Mouse (Mus musculus) telencephalon, adult 2 months (tissue): ENCODE data around the gene Aox4.

Experiments
- DNase-seq: peaks from one replicate; pipeline ENCODE4 v3.0.0-alpha.2; 2011; ENCODE audit warnings: low read depth, low spot score

Gene Aox4

DNA sequence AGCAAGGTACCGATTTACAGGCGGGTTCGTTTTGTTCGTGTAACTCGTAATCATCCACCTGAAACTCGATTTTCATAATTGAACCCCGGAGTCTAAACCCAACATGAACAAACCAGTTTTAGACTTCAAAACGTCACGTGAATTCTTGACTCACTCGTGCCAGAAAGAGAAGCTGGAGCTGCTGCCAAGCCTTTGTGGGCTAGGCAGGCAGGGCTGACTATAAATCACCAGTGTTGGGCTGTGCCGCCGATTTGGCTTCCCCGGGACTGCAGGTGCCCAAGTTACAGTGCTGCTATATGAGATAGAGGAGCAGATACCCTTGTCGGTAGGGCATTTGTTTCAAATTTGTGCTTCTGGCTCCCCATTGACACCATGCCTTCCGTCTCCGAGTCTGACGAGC lies at the start of gene Aox4:
Gene Aox4 (plus strand): TSS at position 195 of the 400 bp plus-strand sequence.
- peak; percentile 52 for DNase-seq

DNA sequence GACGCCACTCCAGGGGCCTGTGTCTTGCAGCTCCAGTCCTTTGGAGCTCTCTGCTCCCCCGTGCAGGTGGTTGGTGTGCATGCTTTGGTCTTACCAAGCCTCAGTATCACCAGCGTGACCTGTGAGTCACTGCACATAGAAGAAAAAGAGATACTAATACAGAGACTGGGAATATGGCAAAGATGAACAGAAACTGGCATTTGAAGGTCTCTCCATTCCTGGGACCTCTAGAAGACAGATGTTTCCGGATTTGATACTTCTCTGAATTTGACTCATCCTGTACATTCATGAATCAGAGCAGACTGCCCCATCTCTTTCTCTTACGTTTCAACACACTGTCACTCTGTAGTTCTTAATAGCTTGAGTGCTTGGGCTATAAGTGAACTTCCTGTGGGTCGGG lies 40.3 kb upstream of the Aox4 start:
- no peak for DNase-seq

DNA sequence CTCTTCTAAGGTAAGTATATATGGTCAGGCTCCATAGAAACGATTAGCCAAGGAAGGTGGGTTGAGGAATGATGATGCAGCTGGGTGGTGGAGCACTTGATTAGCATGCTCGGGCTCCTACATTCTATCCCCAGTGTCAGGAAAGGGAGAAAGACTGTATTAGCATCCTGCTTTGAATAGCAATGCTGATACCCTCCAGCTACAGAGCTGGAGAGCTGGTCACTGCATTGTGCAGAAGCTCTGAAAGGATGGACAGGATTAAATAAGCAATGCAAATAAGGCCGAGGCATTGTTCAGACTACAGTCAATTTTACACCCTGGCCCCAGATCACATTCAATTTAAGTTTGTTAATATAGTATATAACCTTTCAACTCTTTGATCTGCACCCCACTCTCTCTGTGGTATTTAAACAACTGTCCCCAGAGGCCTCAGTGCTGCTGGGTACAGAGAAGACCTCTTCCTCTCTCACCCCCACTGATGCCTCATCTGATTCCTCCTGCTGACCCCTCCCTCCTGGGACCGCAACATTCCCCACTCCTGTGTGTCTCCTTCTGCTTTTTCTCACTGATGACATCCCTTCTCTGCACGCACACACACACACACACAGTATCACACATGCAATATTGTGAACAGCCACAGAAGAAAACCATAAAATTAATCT lies 21.6 kb upstream of the Aox4 start:
- no peak for DNase-seq

- no peak for DNase-seq
Observed at GRCm38 (mm10) chr1:58194317-58194716, 15.9 kb upstream of the Aox4 start.

GRCm38 (mm10) chr1:58194988-58195387 lies 15.2 kb upstream of the Aox4 start:
- no peak for DNase-seq

DNA sequence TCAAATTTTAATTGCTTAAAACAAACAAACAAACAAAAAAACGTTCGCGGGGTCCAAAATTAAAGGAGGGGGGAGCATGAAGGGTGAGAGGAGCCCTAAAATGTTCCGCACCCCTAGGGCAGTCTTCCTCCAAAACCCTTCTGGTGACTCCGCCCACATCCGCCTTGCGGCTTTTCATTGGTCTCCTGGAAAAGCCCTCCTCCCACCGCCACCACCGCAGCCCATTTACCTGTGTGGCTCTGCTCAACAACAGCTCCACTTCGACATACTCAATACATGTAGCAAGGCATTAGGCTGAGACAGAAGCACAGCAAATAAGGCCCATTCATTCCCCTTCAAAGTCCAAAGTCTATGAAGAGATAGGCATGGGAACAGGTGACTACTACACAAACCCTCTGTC lies 14.7 kb upstream of the Aox4 start:
- DNase-seq: no peak

- DNase-seq: peak; percentile 17
Observed at GRCm38 (mm10) chr1:58197023-58197422, 13.2 kb upstream of the Aox4 start.

GRCm38 (mm10) chr1:58198386-58198785 lies 11.8 kb upstream of the Aox4 start:
- DNase-seq: no peak

DNA sequence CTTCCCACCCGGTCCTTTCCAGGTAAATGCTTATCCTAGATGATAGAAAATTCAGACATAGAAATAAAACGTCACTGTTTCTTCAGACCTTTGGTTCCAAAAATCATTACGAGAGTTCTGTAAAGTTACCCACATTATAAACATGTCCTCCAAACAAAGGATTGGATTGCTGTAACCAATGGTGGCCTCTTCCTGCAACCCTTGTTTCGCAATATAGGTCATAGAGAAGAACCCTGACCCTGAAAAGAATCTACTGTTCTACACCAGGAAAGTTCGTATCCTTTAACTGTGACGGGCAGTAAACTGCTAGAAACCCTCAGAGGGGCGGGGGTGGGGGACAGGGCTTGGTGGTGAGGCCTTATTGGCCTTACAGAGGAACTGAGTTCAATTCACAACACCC lies 2.6 kb downstream of the Aox4 start:
- no peak for DNase-seq

DNA sequence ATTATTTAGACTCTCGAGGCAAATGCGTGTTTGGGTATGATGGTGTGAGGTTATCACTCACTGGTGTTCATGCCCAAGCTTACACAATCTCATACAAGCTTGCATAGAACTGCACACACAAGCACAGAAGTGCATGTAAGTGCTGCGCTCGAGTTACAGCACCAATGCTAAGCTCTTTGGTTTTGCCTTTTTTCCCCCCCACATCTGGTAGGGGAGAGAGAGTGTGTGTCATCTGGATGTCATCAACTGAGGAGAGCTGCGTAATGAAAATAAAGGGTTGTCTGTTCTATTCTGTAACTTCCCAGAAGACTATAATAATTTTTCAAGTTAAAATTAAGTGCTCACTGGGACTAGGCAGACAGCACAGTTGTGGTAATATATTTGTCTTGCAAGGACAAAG lies 3.6 kb downstream of the Aox4 start:
- DNase-seq: no peak

DNA sequence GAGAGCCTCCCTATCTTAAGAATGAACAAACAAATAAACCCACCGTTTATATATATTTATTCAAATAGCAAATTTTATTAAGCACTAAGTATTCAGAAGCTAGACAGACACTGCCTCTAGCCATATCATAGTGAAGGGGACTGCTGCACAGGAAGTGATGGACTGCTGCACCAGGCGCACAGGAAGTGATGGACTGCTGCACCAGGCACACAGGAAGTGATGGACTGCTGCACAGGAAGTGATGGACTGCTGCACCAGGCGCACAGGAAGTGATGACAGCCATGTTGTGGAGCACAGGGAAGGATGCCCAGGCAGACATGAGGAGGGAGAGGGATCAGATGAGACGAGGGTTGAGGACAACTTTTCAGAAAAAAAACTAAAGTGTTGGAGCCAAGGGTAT lies 5.2 kb downstream of the Aox4 start:
- no peak for DNase-seq

DNA sequence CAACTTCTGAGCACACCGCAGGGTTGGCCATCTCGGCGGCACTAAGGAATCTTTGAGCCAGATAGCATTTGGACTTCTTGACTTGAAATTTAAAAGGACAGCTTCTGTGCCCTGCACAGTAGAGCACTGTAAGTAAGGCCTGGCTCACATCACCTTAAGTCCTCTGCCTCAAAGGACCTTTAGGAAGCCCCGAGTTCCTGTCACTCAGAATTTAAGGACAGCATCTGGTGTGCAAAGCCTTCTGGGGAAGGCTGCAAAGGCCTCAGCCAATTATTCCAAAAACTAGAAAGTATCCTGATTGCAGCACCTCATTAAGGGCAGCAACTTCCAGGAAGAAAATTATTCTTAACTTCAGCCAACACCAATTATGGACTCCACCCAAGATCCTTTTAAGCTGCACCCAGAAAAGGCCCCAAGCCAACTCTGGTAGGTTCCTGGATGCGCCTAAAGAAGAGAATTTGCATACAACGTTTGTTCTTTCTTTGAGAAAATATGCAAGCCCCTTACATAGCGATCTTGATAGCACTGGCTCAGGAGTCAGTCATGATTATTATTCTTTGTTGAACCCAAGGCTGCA lies 5.8 kb downstream of the Aox4 start:
- DNase-seq: no peak

DNA sequence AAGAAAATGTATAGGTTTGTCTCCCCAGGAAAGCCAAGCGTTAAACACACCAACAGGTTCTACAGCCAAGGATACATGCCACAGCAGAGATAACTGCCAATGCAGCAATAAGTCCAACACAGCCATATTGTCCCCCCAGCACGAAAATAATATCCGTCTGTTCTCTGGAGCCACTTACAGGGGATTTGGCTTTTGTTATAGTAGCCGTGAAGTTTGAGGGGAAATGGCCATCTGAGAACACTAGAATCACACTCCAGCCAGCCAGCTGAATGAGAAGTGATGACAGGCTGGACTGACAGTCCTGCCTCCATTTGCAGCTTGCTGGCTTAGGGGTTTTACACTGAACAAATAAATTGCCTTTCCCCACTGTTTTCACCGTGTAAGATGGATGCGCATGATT lies 10.9 kb downstream of the Aox4 start:
- DNase-seq: no peak

- no peak for DNase-seq
Observed at GRCm38 (mm10) chr1:58221879-58222278, 11.7 kb downstream of the Aox4 start.

DNA sequence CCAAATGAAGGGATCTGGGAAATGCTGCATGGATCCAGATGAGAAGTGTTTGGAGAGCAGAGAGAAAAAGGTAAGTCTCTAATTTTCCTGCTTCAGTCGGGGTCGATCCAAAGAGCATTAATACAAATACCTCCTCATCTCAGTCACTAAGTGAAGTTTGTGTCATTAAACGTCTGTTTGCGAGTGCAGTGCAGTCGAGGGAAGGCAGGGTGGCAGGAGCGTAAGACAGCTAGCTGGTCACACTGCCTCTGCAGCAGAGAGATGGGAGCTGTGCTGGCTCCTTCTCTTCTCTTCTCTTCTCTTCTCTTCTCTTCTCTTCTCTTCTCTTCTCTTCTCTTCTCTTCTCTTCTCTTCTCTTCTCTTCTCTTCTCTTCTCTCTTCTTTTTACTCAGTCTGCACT lies 17.9 kb downstream of the Aox4 start:
- no peak for DNase-seq

GRCm38 (mm10) chr1:58228916-58229315 lies 18.7 kb downstream of the Aox4 start:
- DNase-seq: no peak

DNA sequence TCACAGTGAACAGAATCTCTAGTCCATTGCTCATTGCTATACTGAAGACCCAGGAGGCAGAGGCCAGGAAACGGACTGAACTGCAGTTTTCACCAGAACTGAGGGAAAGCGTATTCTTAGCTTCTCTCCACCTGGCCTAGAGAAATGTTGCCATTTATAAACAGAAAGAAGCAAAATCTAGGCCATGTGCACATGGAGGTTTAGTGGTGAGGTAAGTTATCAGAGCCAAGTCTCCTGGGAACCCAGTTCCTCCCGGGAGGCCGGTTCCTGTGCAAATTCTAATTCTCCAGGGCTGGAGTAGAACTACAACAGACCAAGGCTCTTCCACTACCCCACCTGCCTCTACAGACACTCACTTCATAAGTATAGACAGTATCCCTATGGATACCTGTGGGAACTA lies 19.6 kb downstream of the Aox4 start:
- no peak for DNase-seq

DNA sequence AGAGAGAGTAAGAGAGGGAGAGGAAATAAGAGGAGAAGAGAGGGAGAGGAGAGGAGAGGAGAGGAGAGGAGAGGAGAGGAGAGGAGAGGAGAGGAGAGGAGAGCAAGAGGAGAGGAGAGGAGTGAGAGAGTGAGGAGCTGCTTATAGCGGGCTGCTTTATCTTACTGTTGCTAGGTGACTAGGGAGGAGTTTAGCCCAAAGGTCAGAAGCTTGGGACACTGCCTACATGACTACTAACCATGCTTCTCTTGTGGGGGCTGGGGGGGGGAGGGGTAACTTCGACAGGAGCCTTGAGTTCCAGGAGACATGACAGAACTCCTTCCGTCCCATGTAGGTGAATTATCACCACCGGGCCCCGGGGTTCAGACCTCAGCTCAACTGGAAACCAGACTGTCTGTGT lies 20.3 kb downstream of the Aox4 start:
- DNase-seq: no peak

DNA sequence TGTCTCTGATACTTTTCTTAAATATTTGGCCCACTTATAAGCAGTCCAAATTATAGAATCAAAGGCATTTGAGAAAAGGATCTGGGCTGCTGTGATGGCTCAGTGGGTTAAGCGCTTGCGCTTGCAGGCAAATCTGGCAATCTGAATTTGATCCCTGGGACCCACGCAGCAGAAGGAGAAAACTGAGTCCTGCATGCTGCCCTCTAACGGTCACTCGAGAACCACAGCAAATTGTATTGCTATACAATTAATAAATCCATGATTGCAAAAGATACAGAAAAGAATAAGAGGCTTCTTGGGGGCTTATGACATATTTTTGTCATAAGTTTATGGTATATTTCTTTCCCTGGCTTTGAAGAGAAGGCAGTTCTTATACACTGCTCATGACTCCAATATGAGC lies 25.2 kb downstream of the Aox4 start:
- no peak for DNase-seq

DNA sequence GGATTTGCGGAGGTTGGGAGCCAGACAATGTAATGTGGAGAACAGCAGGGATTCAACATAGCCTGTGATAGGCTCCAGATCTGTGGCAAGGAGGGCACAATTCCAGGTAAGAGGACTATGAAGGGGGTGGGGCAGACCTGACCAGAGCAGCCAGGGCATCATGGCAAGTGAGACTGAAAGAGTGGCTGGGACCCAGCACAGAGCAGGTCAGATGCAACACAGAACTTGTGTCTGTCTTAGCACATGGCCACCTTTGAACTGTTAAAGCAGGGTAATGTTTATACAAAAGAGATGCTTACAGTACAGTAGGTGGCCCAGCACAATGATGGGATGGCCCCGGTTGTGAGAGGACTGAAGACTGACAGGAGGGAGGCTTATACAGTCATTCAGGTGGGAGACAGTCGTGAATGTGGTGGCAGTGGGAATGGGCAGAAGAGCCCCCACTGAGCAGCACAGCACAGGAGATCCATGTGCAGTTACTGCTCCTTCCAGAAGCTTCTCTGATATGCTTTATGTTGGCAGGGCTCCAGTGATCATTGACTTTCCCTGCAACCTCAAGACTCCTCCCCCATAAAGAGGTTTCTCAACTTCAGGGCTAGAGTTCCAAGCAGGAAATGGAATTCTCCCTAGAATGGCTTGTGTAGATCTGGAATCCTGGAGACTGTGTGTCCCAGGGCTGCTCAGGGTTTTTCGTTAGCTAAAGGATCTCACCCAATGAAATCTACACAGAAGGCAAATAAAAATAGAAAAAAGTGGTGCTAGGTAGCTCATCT lies 27.5 kb downstream of the Aox4 start:
- DNase-seq: no peak

DNA sequence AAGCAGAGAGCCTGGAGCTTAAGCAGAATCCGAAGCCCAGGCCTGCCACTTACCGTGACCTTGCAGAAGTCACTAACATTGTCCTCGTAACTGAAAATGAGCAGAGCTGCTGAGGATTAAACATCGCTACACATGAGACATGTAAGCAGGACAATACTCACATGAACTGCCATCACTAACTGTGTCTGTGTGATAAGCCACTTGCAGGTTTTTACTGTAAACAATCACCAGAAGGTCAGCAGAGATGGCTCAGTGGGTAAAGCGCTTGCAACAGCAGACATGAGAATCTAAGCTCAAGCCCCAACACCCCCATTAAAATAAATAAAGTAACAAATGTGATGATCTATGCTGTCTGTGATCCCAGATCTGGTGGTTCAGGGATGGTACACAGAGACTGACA lies 28.2 kb downstream of the Aox4 start:
- DNase-seq: no peak

- DNase-seq: no peak
Observed at GRCm38 (mm10) chr1:58238961-58239360, 28.8 kb downstream of the Aox4 start.

GRCm38 (mm10) chr1:58240347-58240746 lies 30.1 kb downstream of the Aox4 start:
- no peak for DNase-seq
